Mouse (Mus musculus): ENCODE measurements around the gene Vps13d.

- TF ChIP-seq CTCF (IDR thresholded peaks at IDR 0.05; ENCODE audit: borderline replicate concordance, control insufficient read depth, extremely low read depth, insufficient read depth, low read length, poor library complexity) (no peak), POLR2A (IDR thresholded peaks at IDR 0.05; ENCODE audit: control insufficient read depth, extremely low read depth, insufficient read depth, low read length, poor library complexity) (no peak)
Observed at GRCm38 (mm10) chr4:145130772-145131171, 64.0 kb downstream of the Vps13d start.
